Mouse (Mus musculus) gastrocnemius, postnatal 4 days (tissue): ENCODE measurements around the gene Coq5. TPM values are rescaled to one million over a fixed set of nuclear protein-coding genes. Genes with fewer than 3 reads are reported as not detected.

ENCODE experiments used
- total RNA-seq, 2 experiments: library from RNA; stranded (reverse); gene quantifications; 2 replicates each; pipeline ENCODE4 v1.2.3; 2021

Gene Coq5
- total RNA-seq, 2 experiments from 2014 or later, result 57.8 to 64.2 TPM

Other genes starting within 250 kb of the Coq5 start
- not detected for gene Gm10401, start 181.4 kb upstream of the Coq5 start, total RNA-seq
- gene Acads, start 160.3 kb upstream of the Coq5 start, total RNA-seq, result 10 to 100 TPM; 74.6 to 78.1 TPM
- 10 to 100 TPM; 19.9 to 20.3 TPM for gene Unc119b, start 144.7 kb upstream of the Coq5 start, total RNA-seq
- 100 to 1,000 TPM; 198 to 217 TPM for gene Mlec, start 121.5 kb upstream of the Coq5 start, total RNA-seq
- gene Cabp1, start 85.3 kb upstream of the Coq5 start, total RNA-seq, result 1 to 10 TPM; 4.2 to 5.1 TPM
- 10 to 100 TPM; 20.2 to 25.0 TPM for gene Pop5, start 43.8 kb upstream of the Coq5 start, total RNA-seq
- 100 to 1,000 TPM; 196 TPM for gene Rnf10, start 6.8 kb upstream of the Coq5 start, total RNA-seq
- gene Dynll1, start 21.3 kb downstream of the Coq5 start, total RNA-seq, result 100 to 1,000 TPM; 314 to 330 TPM
- gene Srsf9, start 47.5 kb downstream of the Coq5 start, total RNA-seq, result 10 to 100 TPM; 38.2 to 42.8 TPM
- 10 to 100 TPM; 19.5 to 21.6 TPM for gene Gatc, start 61.5 kb downstream of the Coq5 start, total RNA-seq
- gene Triap1, start 61.6 kb downstream of the Coq5 start, total RNA-seq, result 10 to 100 TPM; 19.7 to 22.8 TPM
- gene Cox6a1, start 69.3 kb downstream of the Coq5 start, total RNA-seq, result 100 to 1,000 TPM; 236 to 243 TPM
- 1 to 10 TPM; 6.2 to 6.5 TPM for gene Msi1, start 149.9 kb downstream of the Coq5 start, total RNA-seq
- not detected for gene Pla2g1b, start 186.6 kb downstream of the Coq5 start, total RNA-seq
- 10 to 100 TPM; 13.4 to 16.8 TPM for gene Sirt4, start 205.1 kb downstream of the Coq5 start, total RNA-seq
- gene Pxn, start 227.0 kb downstream of the Coq5 start, total RNA-seq, result 100 to 1,000 TPM; 170 to 175 TPM